Mouse (Mus musculus) heart, adult 9 months (tissue): Measurements from ENCODE around the gene Ropn1.
"Not testable (repeated sequence)": the region's sequence is repeated elsewhere in the genome, so short reads cannot be mapped to it uniquely, and the experiment has no call there.

Source experiments
- DNase-seq, 2 experiments: peaks; one replicate each; pipeline ENCODE4 v3.0.0; 2022; ENCODE audit warnings: low spot score in 2 of 2

The Ropn1 gene

DNA sequence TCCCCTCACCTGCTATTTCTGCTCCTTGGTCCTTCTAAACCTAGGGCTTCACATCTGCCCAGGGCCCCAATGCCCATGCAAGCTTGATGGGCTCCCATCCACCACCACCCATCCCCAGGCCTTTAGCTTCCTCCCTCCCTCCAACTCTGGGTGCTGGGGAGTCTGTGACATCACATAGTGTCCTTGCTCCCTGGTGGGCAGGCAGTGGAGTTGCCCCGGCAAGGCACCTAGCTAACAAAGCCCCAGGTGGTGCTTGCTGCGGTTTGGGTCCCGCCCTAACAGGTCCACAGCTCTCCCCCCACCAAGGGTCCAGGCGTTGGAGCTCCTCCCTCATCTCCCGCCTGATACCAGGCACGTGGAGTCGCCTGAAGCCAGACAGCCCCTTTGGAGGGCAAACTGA is at the start of gene Ropn1:
TSS of gene Ropn1 (plus strand) at position 301 of the 400 bp plus-strand sequence.
- no peak for DNase-seq

DNA sequence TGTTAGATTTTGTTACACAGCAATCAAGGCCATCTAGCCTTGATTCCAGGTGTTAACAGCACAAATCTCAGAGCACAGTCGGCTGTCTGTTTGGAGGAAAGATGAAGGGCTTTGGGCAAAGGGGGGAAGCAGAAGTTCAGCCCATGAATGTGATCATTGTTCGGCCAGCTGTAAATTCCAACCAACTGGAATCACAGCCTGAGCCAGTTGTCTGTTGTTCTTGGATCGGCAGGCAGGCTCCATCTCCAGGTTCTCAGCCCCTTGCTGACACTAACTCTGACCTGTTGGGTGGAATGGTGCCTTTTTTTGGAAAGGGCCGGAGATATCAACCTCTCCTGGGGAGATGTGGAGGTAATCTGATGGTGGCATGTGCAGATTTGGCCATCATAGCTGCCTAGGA is 47.8 kb upstream of the Ropn1 start:
- DNase-seq: no peak

DNA sequence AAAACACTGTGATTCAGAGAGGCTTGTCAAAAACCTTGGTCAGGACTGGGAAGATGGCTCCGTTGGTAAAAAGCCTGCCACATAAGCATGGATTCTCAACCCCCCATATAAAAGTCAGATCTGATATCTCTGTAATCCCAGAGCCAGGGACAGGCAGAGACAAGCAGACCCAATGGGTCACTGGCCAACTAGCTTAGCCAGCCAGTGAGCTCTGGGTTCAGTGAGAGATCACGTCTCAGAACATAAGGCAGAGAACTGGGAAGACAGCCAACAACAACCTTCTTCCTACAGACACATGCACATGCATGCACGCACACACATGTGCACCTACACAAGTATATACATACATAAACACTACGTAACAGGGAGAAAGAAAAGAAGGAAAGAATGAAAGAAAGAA is 46.6 kb upstream of the Ropn1 start:
- no peak for DNase-seq

DNA sequence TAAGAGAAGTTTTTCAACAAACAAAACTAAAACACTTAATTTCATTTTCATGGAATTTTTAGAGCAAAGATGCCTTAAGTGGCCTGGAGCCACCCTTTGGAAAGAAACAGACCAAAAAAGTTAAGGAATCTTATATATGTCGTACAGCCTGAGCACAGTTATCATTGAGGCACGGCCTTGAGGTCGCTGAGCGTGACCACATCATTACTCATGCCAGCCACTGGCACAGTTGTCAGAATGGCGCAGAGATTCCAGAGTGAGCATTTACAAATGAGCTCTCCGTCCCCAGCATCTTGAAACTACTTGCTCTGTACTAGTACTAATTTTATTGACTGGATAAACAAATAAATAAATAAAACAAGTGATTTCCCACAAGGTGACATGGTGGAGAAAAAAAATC is 45.9 kb upstream of the Ropn1 start:
- DNase-seq: no peak

DNA sequence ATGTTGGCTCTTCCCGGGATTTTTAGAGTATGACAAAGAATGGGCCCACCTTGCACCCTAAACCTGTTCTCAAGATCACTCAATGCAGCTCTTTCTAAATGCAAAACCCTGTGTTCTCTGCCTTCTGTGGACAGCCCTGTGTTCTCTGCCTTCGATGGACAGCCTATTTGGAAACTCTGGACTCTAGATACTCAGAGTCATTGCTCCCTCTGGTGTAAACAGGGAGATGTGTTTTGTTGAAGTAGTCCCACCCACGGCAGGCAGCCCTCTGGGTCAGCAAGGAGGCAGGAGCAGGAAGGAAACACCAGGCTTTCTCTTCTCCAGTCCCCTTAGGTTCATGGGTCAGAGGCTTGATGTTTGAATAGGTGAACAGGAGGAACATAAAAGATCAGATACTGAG is 44.0 kb upstream of the Ropn1 start:
- DNase-seq: peak; percentile 29 to 32

DNA sequence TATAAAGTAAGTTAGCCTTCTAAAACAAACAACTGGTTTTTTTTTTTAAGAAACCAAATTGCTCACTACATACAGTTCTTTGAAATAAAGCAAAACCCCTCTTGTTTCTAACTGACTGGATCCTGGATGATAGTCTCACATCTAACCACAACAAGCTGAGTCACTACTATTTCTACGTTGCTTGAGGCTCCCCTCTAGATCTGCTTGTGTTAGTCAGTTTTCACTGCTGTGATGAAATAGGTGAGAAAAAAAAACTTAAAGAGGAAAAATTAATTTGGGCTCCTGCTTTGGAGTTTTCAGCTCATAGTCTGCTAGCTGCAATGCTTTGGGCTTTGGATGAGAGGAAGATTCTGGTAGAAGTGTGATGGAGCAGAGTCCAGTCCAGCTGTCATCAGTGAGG is 39.6 kb upstream of the Ropn1 start:
- DNase-seq: no peak

DNA sequence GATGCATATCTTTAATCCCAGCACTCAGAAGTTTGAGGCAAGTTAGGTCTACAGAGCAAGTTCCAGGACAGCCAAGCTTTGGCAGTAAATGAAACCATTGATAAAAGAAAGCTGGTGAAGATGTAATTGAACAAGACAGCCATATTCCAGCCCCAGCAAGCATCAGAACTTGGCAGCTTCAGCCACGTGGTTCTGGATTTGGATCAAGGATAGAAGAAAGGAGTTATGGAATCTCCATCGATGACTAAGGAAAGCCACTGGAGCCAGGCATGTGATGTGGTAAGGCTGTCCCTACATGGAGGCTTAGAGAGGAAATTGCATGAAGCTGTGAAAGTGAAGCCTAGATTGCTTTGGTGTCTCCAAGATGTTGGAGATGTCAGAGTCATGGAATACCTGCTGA is 35.7 kb upstream of the Ropn1 start:
- no peak for DNase-seq

DNA sequence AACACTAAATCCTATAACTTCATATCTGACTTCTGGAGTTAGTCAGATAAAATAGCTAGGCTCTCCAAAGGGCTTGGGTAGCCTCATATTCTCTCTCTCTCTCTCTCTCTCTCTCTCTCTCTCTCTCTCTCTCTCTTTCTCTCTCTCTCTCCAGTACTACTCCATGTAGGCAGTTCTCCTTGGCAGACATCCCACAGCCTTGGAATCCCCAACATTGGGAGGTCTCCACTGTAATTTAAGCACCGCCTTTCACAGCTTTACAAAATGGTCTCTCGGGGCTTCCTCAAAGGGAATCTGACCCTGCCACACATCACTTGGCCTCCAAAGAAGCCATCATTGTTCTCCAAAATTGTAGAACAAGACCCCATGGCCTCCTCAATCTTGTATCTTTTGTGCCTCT is 22.1 kb upstream of the Ropn1 start:
- DNase-seq: no peak

DNA sequence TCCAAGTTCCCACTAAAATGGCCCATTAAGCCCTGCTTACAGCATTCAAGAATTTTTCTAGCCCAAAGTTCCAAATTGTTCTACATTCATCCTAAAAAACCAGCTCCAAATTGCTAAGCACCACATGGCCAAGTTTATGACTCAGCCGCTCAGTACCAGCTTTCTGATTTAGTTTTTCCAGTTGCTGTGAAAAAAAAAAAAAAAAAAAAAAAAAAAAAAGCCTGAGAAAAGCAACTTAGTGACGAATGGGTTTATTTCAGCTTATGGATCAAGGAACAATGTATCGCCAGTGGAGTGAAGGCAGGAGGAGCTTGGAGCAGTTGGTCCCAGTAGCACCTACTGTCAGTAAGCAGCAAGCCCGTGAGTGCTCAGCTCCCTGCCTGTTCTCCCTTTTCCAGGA is 21.3 kb upstream of the Ropn1 start:
- DNase-seq: no peak

DNA sequence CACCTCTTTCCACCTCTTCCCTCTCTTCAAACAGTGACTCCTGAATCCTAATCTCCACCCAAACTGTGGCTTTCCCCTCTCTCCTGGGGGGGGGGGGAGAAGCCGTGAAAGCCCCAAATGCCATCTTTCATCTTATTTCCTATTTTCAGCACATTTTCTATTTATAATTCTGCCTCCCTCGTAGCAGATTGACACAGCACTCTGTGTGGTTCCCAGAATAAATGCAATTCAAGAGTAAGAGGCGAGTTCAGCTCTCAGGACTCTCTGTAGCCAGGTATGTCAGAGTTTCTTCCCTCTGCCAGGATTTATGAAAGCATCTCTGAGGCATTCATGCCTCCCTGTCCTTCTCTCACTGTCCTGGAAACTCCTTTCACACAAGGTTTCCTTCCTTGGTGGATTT is 14.2 kb upstream of the Ropn1 start:
- no peak for DNase-seq

DNA sequence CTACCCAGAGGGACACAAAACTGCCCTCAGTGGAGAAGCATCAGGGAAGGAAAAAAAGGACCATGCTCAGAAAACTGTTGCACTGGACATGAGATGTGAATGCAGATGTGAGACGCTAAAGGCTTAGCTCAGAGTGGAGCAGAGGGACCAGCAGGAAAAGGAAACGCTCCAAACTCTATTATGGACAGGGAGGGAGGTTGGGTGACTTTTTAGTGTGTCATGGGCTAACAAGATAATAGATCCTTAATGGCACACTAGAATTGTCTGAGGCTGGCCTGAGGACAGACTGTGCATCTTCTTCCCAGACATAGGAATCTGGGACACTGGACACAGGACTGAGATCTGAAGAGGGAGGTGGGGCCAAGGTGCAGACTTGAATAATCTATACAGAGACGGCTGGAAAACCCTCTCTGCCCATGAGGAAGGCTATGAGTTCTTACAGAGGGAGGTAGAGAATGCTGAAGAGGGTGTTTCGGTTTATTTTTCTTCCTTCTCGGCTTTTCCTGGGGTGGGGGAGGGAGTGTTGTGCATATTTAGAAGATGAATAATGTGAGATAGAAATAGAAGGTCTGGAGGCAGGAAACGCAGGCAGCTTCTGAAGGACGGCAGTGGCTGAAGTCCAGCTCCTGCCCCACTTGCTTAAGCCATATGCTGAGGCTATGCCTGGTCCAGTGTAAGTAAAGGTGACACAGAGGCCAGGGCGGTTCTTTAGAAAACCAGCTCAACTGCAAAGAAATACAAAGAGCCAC is 6.0 kb upstream of the Ropn1 start:
- DNase-seq: no peak

DNA sequence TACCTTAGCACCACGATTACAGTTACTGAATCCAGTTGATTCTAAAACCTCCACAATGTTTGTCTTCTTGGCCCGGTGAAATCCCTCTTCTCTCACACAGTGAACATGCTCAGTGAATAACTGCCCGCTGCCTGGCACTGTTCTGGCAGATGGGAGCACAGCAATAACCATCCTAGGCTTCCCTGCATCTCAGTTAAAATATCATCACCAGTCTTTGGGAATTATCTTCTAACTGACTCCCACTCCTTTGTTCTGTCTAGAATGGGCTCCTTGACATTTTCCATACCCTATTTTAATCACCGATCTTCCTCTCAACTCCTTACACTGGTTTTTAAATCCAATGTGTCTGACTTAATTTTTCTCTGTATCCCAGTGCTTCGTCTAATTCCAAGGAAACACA is 3.3 kb downstream of the Ropn1 start:
- DNase-seq: no peak

DNA sequence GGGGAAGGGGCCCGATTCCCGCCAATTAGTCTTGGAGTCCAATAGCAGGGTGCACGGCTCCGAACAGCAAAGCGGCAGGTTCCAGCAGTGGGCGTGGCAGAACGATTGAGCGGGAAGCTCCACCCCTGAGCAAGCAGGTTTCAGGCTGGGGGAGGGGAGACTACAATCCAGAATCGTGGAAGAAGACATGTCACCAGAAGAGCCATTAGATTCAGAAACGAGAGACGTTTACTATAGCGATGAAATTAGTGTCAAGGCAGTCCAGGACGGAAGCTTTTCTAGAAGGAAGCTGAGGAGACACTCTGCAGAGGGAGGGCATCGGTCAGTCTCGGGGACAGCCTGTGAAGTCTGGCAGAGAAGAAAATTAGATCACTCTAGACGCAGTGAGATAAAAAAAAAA is 7.8 kb downstream of the Ropn1 start:
- not testable (repeated sequence) for DNase-seq

DNA sequence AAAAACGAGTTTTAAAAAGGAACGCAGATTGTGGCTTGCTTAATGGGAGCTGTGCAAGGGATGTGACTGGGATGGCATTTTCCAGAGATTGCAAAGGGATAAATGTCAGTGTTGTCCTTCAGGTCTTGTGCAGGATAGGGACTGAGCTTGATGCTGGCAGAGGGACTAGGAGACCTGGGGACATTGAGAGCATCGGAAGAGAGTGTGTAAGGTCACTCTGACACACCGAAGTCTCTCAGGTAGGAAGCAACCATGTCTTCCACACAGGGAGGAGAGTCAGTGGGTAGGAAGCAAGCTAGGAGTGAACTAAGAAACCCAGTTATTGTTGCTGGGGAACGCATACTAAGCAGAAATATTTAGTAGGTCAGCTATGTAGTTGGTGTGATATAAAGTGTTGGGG is 8.3 kb downstream of the Ropn1 start:
- DNase-seq: no peak

DNA sequence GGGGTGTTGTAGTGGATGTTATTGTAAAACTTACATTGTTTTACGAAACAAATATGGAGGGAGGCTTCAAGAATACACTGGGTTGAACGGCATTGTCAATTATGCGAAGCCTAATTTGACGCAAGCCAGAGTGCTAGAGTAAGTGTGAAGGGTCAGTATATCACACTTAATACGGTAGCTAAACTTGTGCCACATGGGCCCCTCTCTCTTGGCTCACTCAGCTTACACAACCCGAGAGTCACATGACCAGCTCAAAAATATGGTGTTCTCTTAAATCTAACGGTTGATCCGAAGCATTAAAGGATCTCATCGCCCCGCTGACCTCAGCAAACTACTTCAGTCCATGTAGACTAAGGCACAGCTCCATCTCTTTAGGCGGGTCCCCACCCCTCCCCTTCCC is 8.7 kb downstream of the Ropn1 start:
- DNase-seq: no peak

DNA sequence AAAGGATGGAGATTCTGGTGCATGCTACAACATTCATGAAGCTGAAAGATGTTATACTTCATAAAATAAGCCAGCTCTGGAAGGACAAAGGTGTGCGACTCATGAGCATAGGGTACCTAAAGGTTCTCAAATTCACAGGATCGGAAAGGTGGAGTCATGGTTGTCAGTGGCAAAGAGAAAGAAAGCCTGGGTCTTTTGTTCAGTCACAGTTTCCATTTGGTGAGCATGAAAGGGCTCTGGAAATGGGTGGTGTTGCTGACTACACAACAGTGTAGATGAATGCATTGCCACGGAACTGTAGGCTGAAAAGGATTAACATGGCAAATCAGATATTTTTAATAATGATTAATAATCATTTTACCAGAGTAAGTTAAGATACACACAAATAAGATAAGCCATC is 14.8 kb downstream of the Ropn1 start:
- DNase-seq: no peak

DNA sequence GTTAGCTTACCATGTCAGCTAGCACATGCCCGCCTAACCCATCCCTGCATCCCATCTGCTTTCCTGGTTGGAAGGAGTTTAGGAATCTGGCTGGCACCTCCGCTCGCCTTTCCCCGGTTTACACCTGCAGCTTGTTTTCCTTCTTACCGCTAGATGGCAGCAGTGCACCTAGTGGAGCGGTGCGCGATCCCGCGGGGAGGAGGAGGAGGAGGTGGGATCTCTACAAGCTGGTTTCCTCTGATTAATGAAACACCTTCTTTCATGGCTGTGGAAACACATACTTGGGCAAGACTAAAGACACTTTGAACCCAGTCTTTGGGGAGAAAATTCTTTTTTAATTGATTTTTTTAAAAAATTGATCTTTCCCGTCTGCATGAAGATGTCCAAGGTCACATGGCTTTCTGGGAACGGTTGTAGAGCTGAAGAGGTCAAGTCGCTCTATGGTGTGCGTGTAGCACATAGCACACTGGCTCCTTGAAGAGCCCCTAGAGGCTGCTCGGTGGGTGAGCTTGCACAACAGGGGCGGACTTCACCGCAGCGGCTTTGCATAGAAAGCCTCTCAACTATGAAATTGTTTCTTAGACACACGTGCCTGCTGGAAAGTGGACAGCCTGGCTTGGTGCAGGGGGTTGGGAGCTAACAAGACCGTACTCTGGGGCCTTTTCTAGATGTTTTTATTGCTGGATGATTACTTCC is 17.5 kb downstream of the Ropn1 start:
- DNase-seq: peak; percentile 56 to 61

DNA sequence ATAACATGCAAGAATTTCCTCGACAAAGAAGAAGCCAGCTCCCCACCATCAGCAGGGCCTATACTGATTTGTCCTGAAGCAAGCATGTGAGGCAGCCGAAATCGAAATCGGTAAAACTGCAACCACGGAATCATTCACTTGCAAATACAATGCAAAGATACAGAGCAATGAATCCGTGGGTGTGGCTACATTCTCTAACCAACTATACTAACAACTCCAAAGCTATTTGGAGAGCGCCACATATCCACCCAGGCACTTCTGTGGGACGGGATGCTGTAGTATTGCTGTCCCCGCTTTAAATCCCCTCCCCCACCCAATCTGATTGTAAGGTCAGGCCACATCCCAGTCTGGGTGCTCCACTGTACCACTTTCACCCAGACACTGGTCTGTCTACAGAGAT is 18.6 kb downstream of the Ropn1 start:
- DNase-seq: no peak

DNA sequence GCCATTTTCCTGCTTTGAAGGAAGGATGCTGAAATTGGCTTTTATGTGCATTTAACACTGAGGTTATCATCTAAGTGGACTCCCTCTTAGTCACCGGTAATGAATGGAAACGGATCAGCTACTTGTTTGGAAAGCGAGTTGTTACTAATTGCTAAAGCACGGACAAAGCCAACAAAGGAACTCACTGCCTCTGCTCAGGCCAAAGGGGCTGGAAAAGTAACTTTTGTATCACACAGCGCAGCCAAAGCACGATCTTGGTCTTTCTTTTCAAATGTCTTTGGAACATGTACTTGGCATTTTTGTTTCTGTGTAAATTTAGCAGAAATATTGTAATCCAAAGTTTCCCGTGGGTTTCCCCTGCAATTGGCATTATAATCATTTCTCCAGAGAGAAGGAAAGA is 22.2 kb downstream of the Ropn1 start:
- no peak for DNase-seq

DNA sequence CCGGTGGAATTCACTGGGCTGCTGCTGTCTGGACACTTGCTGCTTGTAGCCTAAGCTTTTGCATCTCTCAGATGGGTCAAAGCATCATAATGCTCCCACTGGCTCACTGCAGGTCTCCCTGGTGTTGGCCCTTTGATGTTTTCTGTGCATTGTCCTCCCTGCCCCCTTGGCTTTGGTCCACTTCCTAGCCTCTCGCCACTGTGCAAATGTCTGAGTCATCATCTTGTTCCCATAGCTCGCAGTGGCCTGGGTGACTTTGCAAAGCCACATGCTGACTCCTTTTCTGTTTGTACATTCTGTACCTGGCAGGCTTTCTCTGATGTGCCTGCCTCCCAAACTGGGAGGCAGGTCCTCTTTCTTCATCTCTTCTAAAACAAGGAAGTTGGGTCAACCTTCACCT is 23.1 kb downstream of the Ropn1 start:
- DNase-seq: no peak

DNA sequence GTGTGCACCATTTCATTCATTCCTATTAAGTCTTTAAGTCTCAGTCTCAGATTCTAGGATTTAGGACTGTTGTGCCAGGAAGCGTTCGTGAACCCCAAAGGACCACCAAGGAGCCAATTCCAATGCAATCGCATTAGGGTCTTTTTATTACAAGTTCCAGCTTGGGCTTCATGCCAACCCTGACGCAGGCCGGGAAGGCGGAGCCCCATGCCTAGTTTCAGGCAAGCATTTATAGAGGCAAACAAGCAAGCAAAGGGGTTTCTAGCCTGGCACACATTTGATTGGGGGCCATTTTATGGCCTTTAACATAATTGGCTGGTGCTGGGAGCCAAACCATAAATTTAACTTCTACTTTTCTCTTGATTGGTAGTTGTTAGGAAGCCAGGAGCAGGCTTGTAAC is 24.6 kb downstream of the Ropn1 start:
- DNase-seq: no peak

DNA sequence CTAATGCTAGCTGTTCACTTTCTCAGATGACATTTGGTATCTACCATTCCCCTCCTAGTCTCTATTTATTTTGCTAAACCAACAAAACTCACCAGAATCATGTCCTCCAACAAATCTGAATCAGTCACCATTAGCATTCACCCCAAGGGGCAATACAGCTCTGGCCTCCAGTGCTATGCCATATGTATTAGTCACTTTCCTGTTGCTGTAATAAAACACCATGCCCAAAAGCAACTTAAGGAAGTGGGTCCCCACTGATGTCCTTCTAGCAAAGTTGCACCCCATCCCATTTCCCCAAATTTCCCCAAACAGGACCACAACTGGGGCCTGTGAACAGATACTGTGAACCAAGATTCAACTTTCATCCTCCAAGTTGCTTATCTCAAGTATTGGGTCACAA is 32.1 kb downstream of the Ropn1 start:
- DNase-seq: no peak

DNA sequence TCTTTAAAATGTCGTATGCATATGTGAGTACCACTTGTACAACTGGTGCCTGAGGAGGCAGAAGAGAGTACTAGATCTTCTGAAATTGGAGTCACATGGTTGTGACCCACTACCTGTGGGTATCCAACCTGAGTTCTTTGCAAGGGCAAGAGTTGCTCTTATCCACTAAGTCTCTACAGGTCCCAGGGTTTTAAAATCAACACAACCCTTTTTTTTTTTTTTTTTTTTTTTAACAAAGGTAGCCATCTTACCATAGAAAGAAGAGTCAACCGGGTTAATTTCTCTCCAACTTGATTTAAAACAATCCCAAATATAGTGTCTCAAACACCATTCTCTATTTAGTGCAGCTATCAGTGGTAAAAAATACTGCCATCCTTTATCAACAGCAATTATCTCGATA is 40.2 kb downstream of the Ropn1 start:
- no peak for DNase-seq
